Mouse (Mus musculus): ENCODE data around the gene Elp4. TPM values are rescaled to one million over a fixed set of nuclear protein-coding genes. Genes with fewer than 3 reads are reported as not detected.

The Elp4 gene
- total RNA-seq, 4 experiments from 2014 or later: 10.4 to 14.9 (median 13.1) TPM

GRCm38 (mm10) chr2:105726657-105727056 lies 177.7 kb downstream of the Elp4 start:
- DNase-seq (ENCODE audit: low spot score): no peak

- DNase-seq (ENCODE audit: low spot score): no peak
These were observed 188.8 kb downstream of the Elp4 start for GRCm38 (mm10) chr2:105715409-105716115.

GRCm38 (mm10) chr2:105710511-105710910 lies 193.9 kb downstream of the Elp4 start:
- no peak for DNase-seq (ENCODE audit: low spot score)

GRCm38 (mm10) chr2:105709126-105709525 lies 195.2 kb downstream of the Elp4 start:
- DNase-seq (ENCODE audit: low spot score): no peak

- DNase-seq (ENCODE audit: low spot score): no peak
These were observed 199.0 kb downstream of the Elp4 start for GRCm38 (mm10) chr2:105705320-105705719.

- no peak for DNase-seq (ENCODE audit: low spot score)
These were observed 201.8 kb downstream of the Elp4 start for GRCm38 (mm10) chr2:105702586-105702985.

GRCm38 (mm10) chr2:105701781-105702180 lies 202.6 kb downstream of the Elp4 start:
- no peak for DNase-seq (ENCODE audit: low spot score)

GRCm38 (mm10) chr2:105698631-105699030 lies 205.7 kb downstream of the Elp4 start:
- DNase-seq (ENCODE audit: low spot score): no peak

GRCm38 (mm10) chr2:105697741-105698140 lies 206.6 kb downstream of the Elp4 start:
- no peak for DNase-seq (ENCODE audit: low spot score)

- no peak for DNase-seq (ENCODE audit: low spot score)
These were observed 213.1 kb downstream of the Elp4 start for GRCm38 (mm10) chr2:105691296-105691695.

GRCm38 (mm10) chr2:105689771-105690639 lies 214.4 kb downstream of the Elp4 start:
- DNase-seq (ENCODE audit: low spot score): no peak

- DNase-seq (ENCODE audit: low spot score): no peak
These were observed 215.0 kb downstream of the Elp4 start for GRCm38 (mm10) chr2:105689304-105689770.

GRCm38 (mm10) chr2:105688436-105689303 lies 215.7 kb downstream of the Elp4 start:
- no peak for DNase-seq (ENCODE audit: low spot score)

- no peak for DNase-seq (ENCODE audit: low spot score)
These were observed 216.4 kb downstream of the Elp4 start for GRCm38 (mm10) chr2:105688011-105688410.

GRCm38 (mm10) chr2:105687317-105687991 lies 216.9 kb downstream of the Elp4 start:
- DNase-seq (ENCODE audit: low spot score): no peak

GRCm38 (mm10) chr2:105686363-105687316 lies 217.7 kb downstream of the Elp4 start:
- DNase-seq (ENCODE audit: low spot score): no peak

GRCm38 (mm10) chr2:105685651-105686050 lies 218.7 kb downstream of the Elp4 start:
- DNase-seq (ENCODE audit: low spot score): no peak

- no peak for DNase-seq (ENCODE audit: low spot score)
These were observed 219.2 kb downstream of the Elp4 start for GRCm38 (mm10) chr2:105684991-105685650.

- no peak for DNase-seq (ENCODE audit: low spot score)
These were observed 220.5 kb downstream of the Elp4 start for GRCm38 (mm10) chr2:105683771-105684410.
